Mouse (Mus musculus) gastrocnemius, adult 2 months (tissue): ENCODE data around the gene Ankrd7. TPM values are rescaled to one million over a fixed set of nuclear protein-coding genes. Genes with fewer than 3 reads are reported as not detected.

Experiments
- DNase-seq: peaks from one replicate; pipeline ENCODE4 v3.0.0; 2022
- H3K27ac ChIP-seq: fragments of 200-600 bp; 2 replicates; pipeline ENCODE4 v1.8.1; 2022; ENCODE audit warnings: mild to moderate bottlenecking
- H3K4me3 ChIP-seq: fragments of 200-600 bp; 2 replicates; pipeline ENCODE4 v1.8.1; 2022; ENCODE audit warnings: mild to moderate bottlenecking, moderate library complexity
- CTCF ChIP-seq: fragments of 200-600 bp; IDR thresholded peaks from 2 replicates; pipeline ENCODE4 v1.8.1; 2022; ENCODE audit warnings: antibody characterized with exemption, mild to moderate bottlenecking, moderate library complexity
- intact Hi-C: fragments of 180-260 bp; cut with DNase I; formaldehyde crosslinking; loops from one replicate; pipeline ENCODE4 v1.15.1; 2025
- total RNA-seq, 2 experiments: library from RNA; stranded (reverse); gene quantifications; 2 replicates each; pipeline ENCODE4 v1.2.3; 2021

The Ankrd7 gene
- total RNA-seq, 2 experiments from 2014 or later: not detected

GRCm38 (mm10) chr6:18913179-18913578, 47.1 kb downstream of the Ankrd7 start:
- Histone ChIP-seq H3K4me3 (no peak overlapping the region), H3K27ac (no peak overlapping the region)
- intact Hi-C loops: no loop called here
- DNase-seq: no peak
- no peak for TF ChIP-seq CTCF

- Histone ChIP-seq H3K27ac (no peak overlapping the region), H3K4me3 (no peak overlapping the region)
- DNase-seq: no peak
- intact Hi-C loops: no loop called here
- no peak for TF ChIP-seq CTCF
Measured at GRCm38 (mm10) chr6:18916021-18916420, 49.9 kb downstream of the Ankrd7 start.

GRCm38 (mm10) chr6:18916471-18916870, 50.4 kb downstream of the Ankrd7 start:
- Histone ChIP-seq H3K27ac (no peak overlapping the region), H3K4me3 (no peak overlapping the region)
- TF ChIP-seq CTCF: no peak
- intact Hi-C loops: no loop called here
- DNase-seq: no peak

Other genes with a start within 250 kb of the Ankrd7 start
- 10 to 100 TPM in 1 of 2 experiments, 1 to 10 TPM in 1; 9.8 to 10.6 TPM for gene Lsm8, start 17.7 kb upstream of the Ankrd7 start, total RNA-seq